Mouse (Mus musculus): ENCODE measurements around the gene Rfesd. TPM values are rescaled to one million over a fixed set of nuclear protein-coding genes. Genes with fewer than 3 reads are reported as not detected.
A peak's percentile ranks its signal among the peaks of the same experiment; 100 is the strongest.

Rfesd gene
- polyA plus RNA-seq, 1 experiment: 18.9 TPM

DNA sequence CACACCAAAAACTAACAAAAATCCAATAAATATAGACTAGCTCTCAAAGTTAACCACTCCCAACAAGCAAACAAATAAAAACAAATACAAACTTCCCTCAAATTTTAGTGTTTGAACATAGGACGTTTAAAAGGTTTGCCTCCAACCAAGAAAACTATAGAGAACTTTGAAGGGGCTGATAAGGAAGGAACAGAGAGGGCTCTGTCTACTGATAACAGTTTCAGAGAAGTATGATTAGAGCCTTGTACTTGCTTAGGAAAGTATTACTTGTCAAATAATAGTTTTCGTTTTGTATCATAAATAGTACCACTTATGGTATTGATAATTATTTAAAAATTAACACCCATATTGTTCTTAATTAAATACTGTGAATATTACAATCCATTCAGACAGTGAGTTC is 4.0 kb downstream of the Rfesd start:
- TF ChIP-seq CTCF (IDR thresholded peaks at IDR 0.05; ENCODE audit: low read depth, low read length) (no peak), EP300 (IDR thresholded peaks at IDR 0.05; ENCODE audit: insufficient read depth, low read depth, low read length) (no peak), POLR2A (IDR thresholded peaks at IDR 0.05; ENCODE audit: insufficient read depth, low read length) (no peak)
- H3K27ac ChIP-seq (ENCODE audit: insufficient read depth, low read length): no peak overlapping the region
- no peaks in the 10 kb centered on the region for H3K27me3 ChIP-seq (ENCODE audit: control insufficient read depth, insufficient read depth, low read length, poor library complexity, severe bottlenecking)
- H3K9me3 ChIP-seq (replicated peaks; ENCODE audit: control insufficient read depth, insufficient read depth, low read length, poor library complexity, severe bottlenecking): no peaks in the 10 kb centered on the region
- H3K4me3 ChIP-seq (ENCODE audit: low read depth, low read length): no peak overlapping the region
- H3K36me3 ChIP-seq (ENCODE audit: control insufficient read depth, insufficient read depth, low read length, poor library complexity, severe bottlenecking): no peaks in the 10 kb centered on the region
- H3K4me1 ChIP-seq (ENCODE audit: control insufficient read depth, insufficient read depth, low read length): no peaks in the 10 kb centered on the region
- no peak overlapping the region for H3K9ac ChIP-seq (ENCODE audit: low read depth, poor library complexity, severe bottlenecking)

DNA sequence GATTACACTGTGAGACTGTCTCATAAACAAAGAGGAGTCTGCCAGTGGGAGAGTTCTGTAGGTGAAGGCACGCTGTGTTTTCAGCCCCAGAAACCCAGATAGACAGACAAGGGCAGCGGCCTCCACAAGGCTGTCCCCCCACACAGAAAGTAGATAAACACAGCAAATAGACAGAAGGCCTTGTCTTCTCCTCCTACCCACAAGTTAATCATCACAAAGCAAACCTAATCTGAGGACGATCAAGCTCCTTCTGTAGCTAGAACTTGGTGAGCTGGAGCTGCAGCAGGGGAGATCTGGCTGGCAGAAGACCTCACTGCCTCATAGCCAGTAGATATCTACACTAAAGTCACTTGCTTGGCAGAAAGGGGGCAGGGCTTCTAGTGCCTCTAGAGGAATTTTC is 15.2 kb downstream of the Rfesd start:
- no peak for TF ChIP-seq CTCF (IDR thresholded peaks at IDR 0.05; ENCODE audit: low read depth, low read length)
- no peak for TF ChIP-seq POLR2A (IDR thresholded peaks at IDR 0.05; ENCODE audit: insufficient read depth, low read length)
- TF ChIP-seq EP300 (IDR thresholded peaks at IDR 0.05; ENCODE audit: insufficient read depth, low read depth, low read length): no peak
- Histone ChIP-seq H3K27me3 (ENCODE audit: control insufficient read depth, insufficient read depth, low read length, poor library complexity, severe bottlenecking) (no peaks in the 10 kb centered on the region), H3K27ac (ENCODE audit: insufficient read depth, low read length) (no peak overlapping the region)

DNA sequence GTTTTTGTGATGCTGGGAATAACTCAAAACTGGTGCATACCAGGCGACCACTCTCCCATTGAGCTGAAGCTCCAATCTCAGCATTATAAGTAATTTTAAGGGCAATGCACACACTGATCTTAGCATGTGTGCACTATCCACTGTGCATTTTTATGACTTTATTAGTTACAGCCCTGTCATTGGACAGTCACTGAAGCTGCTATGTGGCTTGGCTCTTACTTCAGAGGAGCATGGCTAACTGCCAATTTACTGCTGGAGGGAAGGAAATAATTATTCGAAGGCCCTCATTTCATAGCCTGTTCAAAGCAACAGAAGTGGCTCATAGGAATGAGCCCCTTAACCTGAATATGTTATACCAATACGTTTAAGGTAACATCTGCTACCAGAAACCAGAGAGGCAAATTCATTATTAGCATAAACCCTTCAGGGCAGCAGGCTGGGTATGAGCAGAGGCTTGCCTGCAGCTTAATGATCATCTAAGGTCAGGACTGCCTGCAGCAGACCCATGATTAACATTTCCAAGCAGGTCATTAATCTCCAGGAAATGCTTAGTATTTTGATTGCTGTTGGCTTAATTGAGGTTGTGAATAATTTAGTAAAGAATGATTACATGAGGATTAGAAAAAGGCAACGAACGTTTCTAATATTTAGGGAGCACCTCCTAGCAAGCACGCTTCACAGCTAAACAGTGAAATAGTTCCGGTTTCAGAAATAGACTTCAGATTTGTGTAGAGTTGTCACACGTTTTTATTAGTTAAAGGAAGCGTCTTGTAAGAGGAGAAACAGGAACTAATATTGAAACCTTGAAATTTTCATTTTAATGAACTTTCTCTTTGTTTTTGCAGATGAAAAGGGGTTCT is 26.1 kb downstream of the Rfesd start:
- no peaks in the 10 kb centered on the region for H3K4me1 ChIP-seq (ENCODE audit: control insufficient read depth, insufficient read depth, low read length)
- no peak overlapping the region for H3K4me3 ChIP-seq (ENCODE audit: low read depth, low read length)
- no peaks in the 10 kb centered on the region for H3K27me3 ChIP-seq (ENCODE audit: control insufficient read depth, insufficient read depth, low read length, poor library complexity, severe bottlenecking)
- TF ChIP-seq POLR2A (IDR thresholded peaks at IDR 0.05; ENCODE audit: insufficient read depth, low read length): no peak
- no peak for TF ChIP-seq EP300 (IDR thresholded peaks at IDR 0.05; ENCODE audit: insufficient read depth, low read depth, low read length)
- no peak for TF ChIP-seq CTCF (IDR thresholded peaks at IDR 0.05; ENCODE audit: low read depth, low read length)
- H3K27ac ChIP-seq (ENCODE audit: insufficient read depth, low read length): no peak overlapping the region
- H3K9ac ChIP-seq (ENCODE audit: low read depth, poor library complexity, severe bottlenecking): no peak overlapping the region
- no peaks in the 10 kb centered on the region for H3K36me3 ChIP-seq (ENCODE audit: control insufficient read depth, insufficient read depth, low read length, poor library complexity, severe bottlenecking)
- H3K9me3 ChIP-seq (replicated peaks; ENCODE audit: control insufficient read depth, insufficient read depth, low read length, poor library complexity, severe bottlenecking): no peaks in the 10 kb centered on the region

More for the DNA sequence above, 15.2 kb downstream of the Rfesd start:
- no peaks in the 10 kb centered on the region for H3K9me3 ChIP-seq (replicated peaks; ENCODE audit: control insufficient read depth, insufficient read depth, low read length, poor library complexity, severe bottlenecking)
- H3K4me1 ChIP-seq (ENCODE audit: control insufficient read depth, insufficient read depth, low read length): no peaks in the 10 kb centered on the region
- H3K9ac ChIP-seq (ENCODE audit: low read depth, poor library complexity, severe bottlenecking): no peak overlapping the region
- H3K4me3 ChIP-seq (ENCODE audit: low read depth, low read length): no peak overlapping the region
- H3K36me3 ChIP-seq (ENCODE audit: control insufficient read depth, insufficient read depth, low read length, poor library complexity, severe bottlenecking): no peaks in the 10 kb centered on the region

DNA sequence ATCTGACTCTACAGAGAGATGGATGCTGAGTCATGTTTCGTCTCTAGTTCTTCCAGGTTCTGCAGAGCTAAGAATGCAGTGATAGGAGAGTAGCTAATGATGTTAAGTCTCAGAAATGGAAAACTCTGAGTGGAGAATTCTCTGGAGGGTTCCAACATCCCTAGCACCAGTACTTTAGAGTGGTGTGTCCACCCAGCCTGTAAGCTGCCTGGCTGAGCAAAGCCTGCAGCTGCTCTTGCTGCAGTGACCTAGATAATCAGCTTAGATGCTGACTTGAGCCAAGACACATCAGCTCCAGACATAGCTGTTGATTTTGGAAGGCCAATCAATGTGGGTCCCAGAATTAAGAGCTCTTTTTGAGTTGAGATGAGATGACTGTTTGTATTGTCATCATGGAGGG is 30.4 kb downstream of the Rfesd start:
- Histone ChIP-seq H3K9me3 (replicated peaks; ENCODE audit: control insufficient read depth, insufficient read depth, low read length, poor library complexity, severe bottlenecking) (no peaks in the 10 kb centered on the region), H3K36me3 (ENCODE audit: control insufficient read depth, insufficient read depth, low read length, poor library complexity, severe bottlenecking) (no peaks in the 10 kb centered on the region), H3K4me1 (ENCODE audit: control insufficient read depth, insufficient read depth, low read length) (no peaks in the 10 kb centered on the region), H3K27ac (ENCODE audit: insufficient read depth, low read length) (no peak overlapping the region), H3K27me3 (ENCODE audit: control insufficient read depth, insufficient read depth, low read length, poor library complexity, severe bottlenecking) (no peaks in the 10 kb centered on the region), H3K9ac (ENCODE audit: low read depth, poor library complexity, severe bottlenecking) (no peak overlapping the region), H3K4me3 (ENCODE audit: low read depth, low read length) (no peak overlapping the region)
- TF ChIP-seq POLR2A (IDR thresholded peaks at IDR 0.05; ENCODE audit: insufficient read depth, low read length) (no peak), CTCF (IDR thresholded peaks at IDR 0.05; ENCODE audit: low read depth, low read length) (no peak), EP300 (IDR thresholded peaks at IDR 0.05; ENCODE audit: insufficient read depth, low read depth, low read length) (no peak)

DNA sequence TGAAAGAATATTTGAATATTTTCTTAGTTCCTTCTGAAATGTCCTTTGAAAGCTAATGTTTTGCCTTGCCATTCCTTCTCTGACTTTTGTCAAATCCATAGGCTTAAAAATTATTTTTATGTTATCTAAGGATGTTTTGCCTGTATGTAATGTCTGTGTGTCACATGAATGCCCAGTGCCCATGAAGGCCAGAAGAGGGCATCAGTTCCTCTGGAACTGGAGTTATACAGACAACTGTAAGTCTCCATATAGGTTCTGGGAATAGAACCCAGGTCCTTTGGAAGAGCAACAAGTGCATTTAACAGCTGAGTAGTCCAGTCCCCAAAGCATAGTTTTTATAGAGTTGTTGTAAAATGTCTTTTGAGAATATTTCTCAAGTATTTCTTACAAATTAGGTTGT is 36.6 kb downstream of the Rfesd start:
- Histone ChIP-seq H3K27ac (ENCODE audit: insufficient read depth, low read length) (no peak overlapping the region), H3K4me3 (ENCODE audit: low read depth, low read length) (no peak overlapping the region), H3K9ac (ENCODE audit: low read depth, poor library complexity, severe bottlenecking) (no peak overlapping the region), H3K4me1 (ENCODE audit: control insufficient read depth, insufficient read depth, low read length) (no peaks in the 10 kb centered on the region), H3K36me3 (ENCODE audit: control insufficient read depth, insufficient read depth, low read length, poor library complexity, severe bottlenecking) (no peaks in the 10 kb centered on the region), H3K27me3 (ENCODE audit: control insufficient read depth, insufficient read depth, low read length, poor library complexity, severe bottlenecking) (no peaks in the 10 kb centered on the region), H3K9me3 (replicated peaks; ENCODE audit: control insufficient read depth, insufficient read depth, low read length, poor library complexity, severe bottlenecking) (no peaks in the 10 kb centered on the region)
- TF ChIP-seq EP300 (IDR thresholded peaks at IDR 0.05; ENCODE audit: insufficient read depth, low read depth, low read length): no peak
- peak; percentile 3 for TF ChIP-seq CTCF (IDR thresholded peaks at IDR 0.05; ENCODE audit: low read depth, low read length)
- TF ChIP-seq POLR2A (IDR thresholded peaks at IDR 0.05; ENCODE audit: insufficient read depth, low read length): no peak

DNA sequence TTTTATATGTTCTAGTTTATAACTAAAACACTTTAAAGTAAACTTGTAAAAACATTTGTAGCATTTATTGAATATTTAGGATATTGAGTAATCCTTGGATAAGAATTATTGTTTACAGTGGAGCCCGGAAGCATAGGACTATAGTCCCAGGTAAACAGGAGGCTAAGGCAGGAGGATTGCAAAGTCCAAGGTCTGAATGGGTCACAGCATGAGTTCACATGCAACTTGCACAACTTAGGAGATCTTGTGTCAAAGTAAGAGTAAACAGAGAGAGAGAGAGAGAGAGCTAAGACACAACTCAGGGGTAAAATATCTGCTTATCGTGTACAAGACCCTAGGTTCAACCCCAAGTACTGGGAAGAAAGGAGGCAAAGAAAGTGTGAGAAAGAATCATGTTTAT is 41.9 kb downstream of the Rfesd start:
- Histone ChIP-seq H3K4me3 (ENCODE audit: low read depth, low read length) (no peak overlapping the region), H3K36me3 (ENCODE audit: control insufficient read depth, insufficient read depth, low read length, poor library complexity, severe bottlenecking) (no peaks in the 10 kb centered on the region), H3K4me1 (ENCODE audit: control insufficient read depth, insufficient read depth, low read length) (no peaks in the 10 kb centered on the region), H3K9ac (ENCODE audit: low read depth, poor library complexity, severe bottlenecking) (no peak overlapping the region), H3K27me3 (ENCODE audit: control insufficient read depth, insufficient read depth, low read length, poor library complexity, severe bottlenecking) (no peaks in the 10 kb centered on the region), H3K9me3 (replicated peaks; ENCODE audit: control insufficient read depth, insufficient read depth, low read length, poor library complexity, severe bottlenecking) (no peaks in the 10 kb centered on the region), H3K27ac (ENCODE audit: insufficient read depth, low read length) (no peak overlapping the region)
- TF ChIP-seq EP300 (IDR thresholded peaks at IDR 0.05; ENCODE audit: insufficient read depth, low read depth, low read length): no peak
- no peak for TF ChIP-seq CTCF (IDR thresholded peaks at IDR 0.05; ENCODE audit: low read depth, low read length)
- TF ChIP-seq POLR2A (IDR thresholded peaks at IDR 0.05; ENCODE audit: insufficient read depth, low read length): no peak

Data from ES-Bruce4 (cell line).